Mouse (Mus musculus): ENCODE data around the gene Fcgr1.
A peak's percentile ranks its signal among the peaks of the same experiment; 100 is the strongest.
"Not testable (repeated sequence)": the region's sequence is repeated elsewhere in the genome, so short reads cannot be mapped to it uniquely, and the experiment has no call there.

Gene Fcgr1

DNA sequence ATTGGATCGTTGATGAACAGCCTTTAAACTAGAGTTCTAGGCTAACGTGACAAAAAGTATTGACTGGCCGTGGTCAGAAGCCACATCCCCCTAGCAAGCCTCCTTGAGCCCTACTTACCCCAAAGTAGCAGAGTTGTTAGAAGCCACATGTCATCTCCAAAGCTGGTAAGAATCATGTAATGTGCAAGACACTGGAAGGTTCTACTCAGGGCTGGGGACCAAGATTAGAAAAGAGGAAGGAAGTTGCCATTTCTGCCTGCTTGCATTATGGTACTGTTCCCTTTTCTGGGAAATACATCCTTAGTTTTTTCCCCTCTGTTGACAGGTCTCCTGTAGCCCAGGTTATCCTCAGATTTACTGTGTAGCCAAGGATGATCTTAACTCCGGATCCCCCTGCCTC, at the start of gene Fcgr1:
Gene Fcgr1 (minus strand): TSS at position 183 of the 400 bp plus-strand sequence.
- no peak for DNase-seq (ENCODE audit: low read depth, low spot score)

- DNase-seq (ENCODE audit: low read depth, low spot score), result not testable (repeated sequence)
Measured at GRCm38 (mm10) chr3:96342652-96343051, 48.9 kb upstream of the Fcgr1 start.

DNA sequence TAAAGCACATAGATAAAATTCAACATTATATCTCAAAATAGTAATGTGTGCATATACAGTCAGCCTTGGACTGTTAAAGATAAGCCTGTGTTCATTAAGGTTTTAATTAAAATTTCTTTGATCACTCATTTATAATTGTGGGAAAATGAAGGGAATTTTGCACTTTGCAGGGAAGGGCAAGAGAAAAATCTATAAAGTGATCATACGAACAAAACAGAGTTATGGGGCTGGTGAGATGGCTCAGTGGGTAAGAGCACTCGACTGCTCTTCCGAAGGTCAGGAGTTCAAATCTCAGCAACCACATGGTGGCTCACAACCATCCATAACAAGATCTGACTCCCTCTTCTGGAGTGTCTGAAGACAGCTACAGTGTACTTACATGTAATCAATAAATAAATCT, 48.3 kb upstream of the Fcgr1 start:
- not testable (repeated sequence) for DNase-seq (ENCODE audit: low read depth, low spot score)

- DNase-seq (ENCODE audit: low read depth, low spot score), result peak; percentile 63
Measured at GRCm38 (mm10) chr3:96340611-96341312, 47.0 kb upstream of the Fcgr1 start.

DNA sequence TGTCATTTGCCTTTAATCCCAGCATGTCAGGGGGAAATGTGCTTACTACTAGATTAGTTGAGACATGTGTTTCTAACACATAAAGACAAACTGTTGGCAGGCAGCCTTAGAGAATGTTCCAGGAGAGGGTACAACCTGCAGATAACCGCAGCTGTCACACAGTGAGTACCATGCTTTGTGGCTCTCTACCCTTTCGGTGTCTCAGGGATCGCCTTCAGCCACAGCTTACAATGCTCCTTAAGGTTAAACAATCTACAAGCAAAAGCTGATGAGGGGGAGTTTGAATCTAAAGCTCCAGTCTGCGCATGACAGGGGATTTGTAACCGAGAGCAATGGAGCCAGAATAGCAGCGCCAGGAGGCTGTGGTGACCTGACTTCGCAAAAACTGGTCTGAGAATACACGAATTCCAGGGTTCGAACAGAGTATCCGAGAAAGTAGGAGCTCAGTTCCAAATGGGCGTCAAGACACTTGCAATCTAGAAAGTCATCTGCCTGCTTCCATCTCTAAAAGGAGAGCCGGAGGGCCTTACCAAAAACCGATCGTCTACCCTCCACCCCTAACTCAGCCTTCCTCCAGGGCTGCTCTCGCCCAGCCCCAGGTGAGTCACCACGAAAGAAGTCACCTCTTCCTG, 45.2 kb upstream of the Fcgr1 start:
- no peak for DNase-seq (ENCODE audit: low read depth, low spot score)

- no peak for DNase-seq (ENCODE audit: low read depth, low spot score)
Measured at GRCm38 (mm10) chr3:96338043-96338442, 44.3 kb upstream of the Fcgr1 start.

DNA sequence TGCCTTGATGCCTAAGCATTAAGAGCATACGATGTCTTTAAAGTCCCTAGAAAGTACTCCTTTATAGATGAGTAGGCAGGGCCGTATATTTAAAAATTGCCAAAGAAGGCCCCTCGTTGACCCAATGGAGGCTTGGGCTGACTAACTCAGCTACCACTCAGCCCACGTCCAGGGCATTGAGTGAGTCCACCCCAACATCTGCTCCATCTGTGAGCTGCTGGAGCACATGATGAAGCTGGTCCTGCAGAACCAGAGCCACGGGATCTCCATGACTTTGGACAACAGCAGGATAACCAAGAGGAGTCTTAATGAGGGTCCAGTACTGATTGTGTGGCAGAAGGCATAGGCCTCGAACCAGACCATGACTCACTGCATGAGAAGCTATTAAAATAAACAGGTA, 43.5 kb upstream of the Fcgr1 start:
- DNase-seq (ENCODE audit: low read depth, low spot score), result no peak

DNA sequence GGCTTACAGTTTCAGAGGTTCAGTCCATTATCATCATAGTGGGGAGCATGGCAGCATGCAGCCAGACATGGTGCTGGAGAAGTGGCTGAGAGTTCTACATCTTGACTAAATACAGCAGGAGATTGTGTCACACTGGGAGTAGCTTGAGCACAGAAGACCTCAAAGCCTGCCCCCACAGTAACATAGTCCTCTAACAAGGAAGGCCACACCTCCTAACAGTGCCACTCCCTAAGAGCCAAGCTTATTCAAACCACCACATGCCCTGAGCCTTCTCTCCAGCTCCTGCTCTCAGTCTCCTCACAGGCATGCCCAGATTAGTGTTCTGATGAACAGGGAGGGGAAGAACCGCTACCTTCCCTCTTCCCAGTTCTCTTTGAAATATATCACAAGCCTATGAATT, 42.9 kb upstream of the Fcgr1 start:
- no peak for DNase-seq (ENCODE audit: low read depth, low spot score)

DNA sequence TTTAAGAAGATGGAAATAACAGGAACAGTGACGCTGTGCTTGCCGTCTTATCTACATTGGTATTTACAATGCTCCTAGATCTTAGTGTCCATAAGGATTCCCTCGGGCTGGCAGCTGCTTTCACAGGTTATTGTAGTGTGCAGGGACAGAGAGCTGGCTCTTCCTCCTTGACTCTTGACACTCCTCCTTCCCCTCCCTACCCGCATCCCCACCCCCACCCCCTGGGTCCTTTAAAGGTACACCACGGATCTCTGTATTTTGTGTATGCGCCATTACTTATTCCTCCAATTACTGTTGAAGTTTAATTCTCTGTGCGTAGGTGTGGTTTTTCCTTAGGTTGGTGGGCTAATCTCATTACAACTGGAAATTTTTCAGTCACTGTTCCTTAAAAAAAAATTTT, 41.8 kb upstream of the Fcgr1 start:
- no peak for DNase-seq (ENCODE audit: low read depth, low spot score)

GRCm38 (mm10) chr3:96335163-96335550, 41.4 kb upstream of the Fcgr1 start:
- no peak for DNase-seq (ENCODE audit: low read depth, low spot score)

DNA sequence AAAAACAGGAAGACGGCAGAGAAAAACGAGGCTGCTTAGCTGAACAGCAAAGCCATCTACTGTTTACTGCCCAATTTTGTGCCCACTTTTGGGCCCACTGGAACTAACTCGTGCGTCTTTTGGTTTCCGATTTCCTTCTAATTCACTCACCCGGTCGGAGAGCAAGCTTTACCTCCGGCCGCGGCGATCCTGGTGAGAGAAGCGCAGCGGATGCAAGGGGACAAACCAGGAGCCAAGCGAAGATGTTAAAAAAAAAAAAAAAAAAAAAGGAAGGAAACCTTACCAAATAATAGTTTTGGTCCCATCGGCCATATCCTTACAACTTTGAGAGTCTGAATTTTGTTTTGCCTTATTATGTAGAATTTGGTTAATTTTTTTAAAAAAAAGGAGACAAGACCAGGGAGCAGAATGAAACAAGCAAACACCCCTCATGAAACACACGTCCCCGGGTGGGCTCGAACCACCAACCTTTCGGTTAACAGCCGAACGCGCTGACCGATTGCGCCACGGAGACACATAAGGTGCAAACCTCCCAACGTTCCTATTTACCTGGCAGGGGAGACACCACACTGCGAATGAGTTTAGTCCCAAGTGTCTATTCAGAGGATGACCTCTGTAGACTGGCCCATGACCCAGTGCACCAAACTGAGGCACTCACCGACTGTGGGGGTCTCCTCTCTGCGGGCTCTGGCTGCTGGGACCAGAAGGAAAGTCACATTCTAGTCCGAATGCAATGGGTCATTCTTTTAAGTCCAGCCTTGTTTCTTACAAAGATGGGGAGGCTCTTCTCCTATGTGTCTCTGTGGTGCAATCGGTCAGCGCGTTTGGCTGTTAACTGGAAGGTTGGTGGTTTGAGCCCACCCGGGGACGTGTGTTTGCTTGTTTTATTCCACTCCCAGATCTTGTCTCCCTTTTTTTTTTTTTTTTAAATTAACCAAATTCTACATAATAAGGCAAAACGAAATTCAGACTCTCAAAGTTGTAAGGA, 40.7 kb upstream of the Fcgr1 start:
- DNase-seq (ENCODE audit: low read depth, low spot score), result peak; percentile 36

DNA sequence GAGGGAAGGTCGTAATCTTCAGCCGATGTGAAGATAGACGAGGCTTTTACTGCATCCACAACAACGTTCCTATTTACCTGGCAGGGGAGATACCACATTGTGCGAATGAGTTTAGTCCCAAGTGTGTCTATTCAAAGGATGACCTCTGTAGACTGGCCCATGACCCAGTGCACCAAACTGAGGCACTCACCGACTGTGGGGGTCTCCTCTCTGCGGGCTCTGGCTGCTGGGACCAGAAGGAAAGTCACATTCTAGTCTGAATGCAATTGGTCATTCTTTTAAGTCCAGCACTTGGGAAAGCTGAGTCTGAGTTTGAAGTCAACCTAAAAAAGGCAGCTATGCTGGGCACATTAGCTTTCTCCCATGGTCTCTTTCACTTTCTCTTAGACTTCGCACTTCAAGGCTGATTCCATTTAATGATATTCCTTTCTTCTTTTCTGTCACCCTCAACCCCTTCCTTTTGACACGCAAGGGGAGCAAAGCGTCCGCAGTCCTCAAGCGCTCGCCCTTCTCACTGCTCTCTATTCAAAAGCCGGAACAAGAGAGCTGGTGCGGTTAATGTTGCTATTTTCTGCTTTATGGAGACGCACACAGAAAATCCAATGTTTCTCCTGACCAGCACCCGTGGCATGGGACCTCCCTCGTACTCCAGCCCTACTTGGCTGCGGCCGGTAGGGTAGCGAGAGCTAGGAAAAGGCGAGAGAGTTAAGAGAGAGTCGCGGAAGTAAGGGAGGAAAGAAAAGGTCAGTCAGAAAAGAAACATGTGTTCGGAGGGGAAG, 39.8 kb upstream of the Fcgr1 start:
- peak; percentile 33 for DNase-seq (ENCODE audit: low read depth, low spot score)

GRCm38 (mm10) chr3:96332631-96333395, 39.0 kb upstream of the Fcgr1 start:
- DNase-seq (ENCODE audit: low read depth, low spot score), result peak; percentile 69

DNA sequence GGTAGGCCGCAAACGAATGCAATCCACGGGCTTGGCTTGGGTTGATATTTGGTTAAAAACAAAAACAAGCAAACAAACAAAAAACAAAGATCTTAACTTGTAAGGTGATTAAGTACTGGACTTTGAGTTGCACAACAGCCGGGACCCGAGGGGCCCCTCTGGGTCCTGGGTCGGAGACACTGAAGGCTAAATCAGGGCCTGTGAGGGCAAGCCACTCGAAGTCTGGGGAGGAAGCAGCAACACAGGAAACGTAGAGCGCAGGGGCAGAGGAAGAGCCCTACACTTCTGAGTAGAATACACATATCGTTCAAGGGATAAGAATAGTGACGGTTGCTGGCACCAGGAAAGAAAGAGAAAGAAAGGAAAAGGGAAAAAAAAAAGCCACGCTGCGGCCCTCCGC, 38.2 kb upstream of the Fcgr1 start:
- no peak for DNase-seq (ENCODE audit: low read depth, low spot score)

DNA sequence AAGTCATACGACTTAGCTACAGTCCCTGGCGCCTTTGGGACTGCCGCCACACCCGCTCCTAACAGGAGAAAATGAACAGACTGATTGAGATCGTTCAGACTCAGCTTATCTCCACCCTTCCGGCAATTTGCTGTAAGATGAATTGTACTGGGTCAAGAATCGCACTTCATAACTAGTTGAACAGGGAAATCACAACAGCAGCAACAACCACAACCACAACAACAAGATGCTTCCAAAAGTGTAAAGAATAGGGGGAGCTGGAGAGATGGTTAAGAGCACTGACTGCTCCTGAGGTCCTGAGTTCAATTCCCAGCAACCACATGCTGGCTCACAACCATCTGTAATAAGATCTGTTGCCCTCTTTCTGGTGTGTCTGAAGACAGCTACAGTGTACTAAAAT, 37.7 kb upstream of the Fcgr1 start:
- no peak for DNase-seq (ENCODE audit: low read depth, low spot score)

- DNase-seq (ENCODE audit: low read depth, low spot score), result no peak
Measured at GRCm38 (mm10) chr3:96330603-96331002, 36.8 kb upstream of the Fcgr1 start.

GRCm38 (mm10) chr3:96330181-96330580, 36.4 kb upstream of the Fcgr1 start:
- no peak for DNase-seq (ENCODE audit: low read depth, low spot score)

DNA sequence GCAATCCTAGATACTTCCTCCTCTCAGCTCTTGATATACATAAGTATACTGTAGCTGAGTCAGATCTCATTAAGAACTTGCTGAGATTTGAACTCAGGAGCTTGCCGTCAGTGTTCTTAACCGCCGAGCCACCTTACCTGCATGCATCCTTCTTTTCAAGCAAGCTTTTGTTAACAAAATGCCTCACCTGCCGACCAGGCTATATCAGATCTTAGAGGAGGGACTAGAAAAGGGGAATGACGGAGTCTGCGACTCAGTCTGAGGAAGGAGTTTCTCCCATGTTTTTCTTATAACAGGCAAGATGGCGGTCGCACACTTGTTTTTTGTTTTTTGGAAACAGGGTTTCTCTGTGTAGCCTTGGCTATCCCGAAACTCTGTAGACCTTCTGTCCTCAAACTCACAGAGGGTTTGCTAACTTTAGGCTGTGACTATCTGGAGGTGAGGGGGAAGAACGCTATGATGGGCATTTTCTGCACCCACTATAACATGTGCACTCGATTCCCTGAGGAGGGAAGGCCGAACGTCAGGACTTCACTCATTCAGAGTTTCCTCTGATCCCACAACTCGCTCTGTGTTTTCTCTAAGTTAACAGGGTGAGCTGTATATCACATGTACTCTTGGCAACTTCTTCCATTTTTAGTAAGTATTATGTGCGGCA, 35.1 kb upstream of the Fcgr1 start:
- DNase-seq (ENCODE audit: low read depth, low spot score), result no peak

GRCm38 (mm10) chr3:96328060-96328729, 34.4 kb upstream of the Fcgr1 start:
- DNase-seq (ENCODE audit: low read depth, low spot score), result peak; percentile 85

- DNase-seq (ENCODE audit: low read depth, low spot score), result peak; percentile 20
Measured at GRCm38 (mm10) chr3:96327647-96328046, 33.9 kb upstream of the Fcgr1 start.
